Mouse (Mus musculus) lung, adult 2 months (tissue): ENCODE measurements around the gene Snx4.

ENCODE experiments used
- CTCF ChIP-seq: fragments of 200-500 bp; IDR thresholded peaks from 2 replicates; pipeline ENCODE4 v1.5.1; 2011; ENCODE audit warnings: mild to moderate bottlenecking, low read length, control low read depth; ENCODE audit not compliant: insufficient read depth
- POLR2A ChIP-seq: fragments of 200-500 bp; IDR thresholded peaks from 2 replicates; pipeline ENCODE4 v1.6.1; 2011; ENCODE audit warnings: low read depth, mild to moderate bottlenecking, control low read depth, low read length, borderline replicate concordance; ENCODE audit errors: extremely low read depth

DNA sequence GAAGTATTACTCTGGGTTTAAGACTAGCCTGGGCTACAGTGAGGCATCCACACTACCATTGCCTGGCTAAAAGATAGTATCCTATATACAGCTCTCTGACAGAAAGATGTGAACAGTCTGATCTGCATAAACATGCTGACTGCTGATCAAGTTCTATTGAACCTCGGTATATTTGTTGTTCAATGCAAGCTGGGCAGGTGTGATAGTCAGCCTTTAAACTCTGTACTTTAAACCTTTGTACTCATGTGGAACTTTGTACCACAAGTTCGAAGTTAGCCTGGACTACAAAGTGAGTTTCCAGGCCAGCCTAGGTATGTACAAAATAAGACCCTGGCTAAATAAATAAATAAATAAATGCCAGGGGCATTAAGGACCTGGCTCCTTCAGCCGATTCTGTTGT is 28.8 kb upstream of the Snx4 start:
- TF ChIP-seq CTCF (no peak), POLR2A (no peak)
